Mouse (Mus musculus) lung, postnatal 36 days (tissue): Measurements from ENCODE around the gene Casq2.

Experiments
- DNase-seq: peaks from one replicate; pipeline ENCODE4 v3.0.0; 2022; ENCODE audit warnings: mixed read lengths

Casq2 gene

GRCm38 (mm10) chr3:102083589-102084230 is 2.5 kb upstream of the Casq2 start:
- DNase-seq, result no peak

- DNase-seq, result no peak
Measured at GRCm38 (mm10) chr3:102084833-102085491, 1.3 kb upstream of the Casq2 start.

GRCm38 (mm10) chr3:102085719-102086118 is 496 bp upstream of the Casq2 start:
- DNase-seq, result no peak

GRCm38 (mm10) chr3:102094841-102095240 is 8.6 kb downstream of the Casq2 start:
- no peak for DNase-seq

- DNase-seq, result no peak
Measured at GRCm38 (mm10) chr3:102095412-102095811, 9.2 kb downstream of the Casq2 start.

- DNase-seq, result no peak
Measured at GRCm38 (mm10) chr3:102096366-102096765, 10.2 kb downstream of the Casq2 start.

- no peak for DNase-seq
Measured at GRCm38 (mm10) chr3:102096976-102097375, 10.8 kb downstream of the Casq2 start.

GRCm38 (mm10) chr3:102099242-102099641 is 13.0 kb downstream of the Casq2 start:
- no peak for DNase-seq

GRCm38 (mm10) chr3:102099793-102100192 is 13.6 kb downstream of the Casq2 start:
- DNase-seq, result no peak

GRCm38 (mm10) chr3:102101445-102101844 is 15.2 kb downstream of the Casq2 start:
- DNase-seq, result no peak

- DNase-seq, result no peak
Measured at GRCm38 (mm10) chr3:102103811-102104565, 17.8 kb downstream of the Casq2 start.

- no peak for DNase-seq
Measured at GRCm38 (mm10) chr3:102108201-102108600, 22.0 kb downstream of the Casq2 start.

- DNase-seq, result no peak
Measured at GRCm38 (mm10) chr3:102111979-102112599, 25.9 kb downstream of the Casq2 start.

- no peak for DNase-seq
Measured at GRCm38 (mm10) chr3:102120947-102121346, 34.7 kb downstream of the Casq2 start.

- peak; percentile 41 for DNase-seq
Measured at GRCm38 (mm10) chr3:102122046-102122445, 35.8 kb downstream of the Casq2 start.

- no peak for DNase-seq
Measured at GRCm38 (mm10) chr3:102123654-102124053, 37.4 kb downstream of the Casq2 start.

GRCm38 (mm10) chr3:102125546-102125945 is 39.3 kb downstream of the Casq2 start:
- no peak for DNase-seq

- DNase-seq, result no peak
Measured at GRCm38 (mm10) chr3:102127114-102127513, 40.9 kb downstream of the Casq2 start.

GRCm38 (mm10) chr3:102128242-102128641 is 42.0 kb downstream of the Casq2 start:
- no peak for DNase-seq

GRCm38 (mm10) chr3:102130478-102130877 is 44.3 kb downstream of the Casq2 start:
- DNase-seq, result peak; percentile 28

- no peak for DNase-seq
Measured at GRCm38 (mm10) chr3:102131627-102132324, 45.6 kb downstream of the Casq2 start.

GRCm38 (mm10) chr3:102135389-102136113 is 49.3 kb downstream of the Casq2 start:
- DNase-seq, result peak; percentile 32
